Mouse (Mus musculus) neural tube, embryonic 14.5 days (tissue): ENCODE results near the gene Ccdc190. TPM values are rescaled to one million over a fixed set of nuclear protein-coding genes. Genes with fewer than 3 reads are reported as not detected.

Experiments used
- ATAC-seq: fragments of 200-750 bp; cut with Nextera tagmentation; 2 replicates; pipeline ENCODE4 v1.8.0; 2017; ENCODE audit warnings: low read depth, mild to moderate bottlenecking, moderate TSS enrichment, moderate library complexity
- H3K27ac ChIP-seq: fragments of 300-500 bp; sonication (generic); 2 replicates; pipeline ENCODE4 v1.5.1; 2014; ENCODE audit warnings: low read depth, mild to moderate bottlenecking, control low read depth, low read length, moderate library complexity, mixed read lengths
- H3K27me3 ChIP-seq: fragments of 300-500 bp; sonication (generic); 2 replicates; pipeline ENCODE4 v1.6.1; 2014; ENCODE audit warnings: low read length; ENCODE audit not compliant: control insufficient read depth, insufficient read depth
- H3K36me3 ChIP-seq: fragments of 300-500 bp; sonication (generic); 2 replicates; pipeline ENCODE4 v1.6.1; 2014; ENCODE audit warnings: low read length, mixed read lengths; ENCODE audit not compliant: control insufficient read depth, insufficient read depth
- H3K4me1 ChIP-seq: fragments of 300-500 bp; sonication (generic); 2 replicates; pipeline ENCODE4 v1.6.1; 2014; ENCODE audit warnings: low read length; ENCODE audit not compliant: control insufficient read depth, insufficient read depth
- H3K4me2 ChIP-seq: fragments of 300-500 bp; sonication (generic); 2 replicates; pipeline ENCODE4 v1.6.1; 2014; ENCODE audit warnings: mild to moderate bottlenecking, low read depth, low read length, control low read depth
- H3K4me3 ChIP-seq: fragments of 300-500 bp; sonication (generic); 2 replicates; pipeline ENCODE4 v1.5.1; 2014; ENCODE audit warnings: low read depth, low read length, control low read depth, mixed read lengths
- H3K9ac ChIP-seq: fragments of 300-500 bp; sonication (generic); replicated peaks from 2 replicates; pipeline ENCODE4 v1.6.1; 2014; ENCODE audit warnings: low read depth, mild to moderate bottlenecking, control low read depth, low read length, mixed read lengths
- H3K9me3 ChIP-seq: fragments of 300-500 bp; sonication (generic); 2 replicates; pipeline ENCODE4 v1.6.1; 2016; ENCODE audit warnings: low read length; ENCODE audit not compliant: control insufficient read depth
- WGBS: fragments of 180-500 bp; shearing (Covaris S2); extraction: QIAGEN DNeasy Blood & Tissue Kit; methylation state at CpG from one replicate; pipeline ENCODE4 v1.1.7; 2014; 5-methylcytosine and 5-hydroxymethylcytosine counted together
- polyA plus RNA-seq: library from polyadenylated mRNA; unstranded; fragments of >200 nt; fragmentation: Nextera tagmentation; extraction: Ambion mirVana; gene quantifications from 2 replicates; pipeline ENCODE4 v1.2.1, GENCODE M21; 2014

The Ccdc190 gene
- polyA plus RNA-seq, 1 experiment from 2014 or later = 5.1 TPM

DNA sequence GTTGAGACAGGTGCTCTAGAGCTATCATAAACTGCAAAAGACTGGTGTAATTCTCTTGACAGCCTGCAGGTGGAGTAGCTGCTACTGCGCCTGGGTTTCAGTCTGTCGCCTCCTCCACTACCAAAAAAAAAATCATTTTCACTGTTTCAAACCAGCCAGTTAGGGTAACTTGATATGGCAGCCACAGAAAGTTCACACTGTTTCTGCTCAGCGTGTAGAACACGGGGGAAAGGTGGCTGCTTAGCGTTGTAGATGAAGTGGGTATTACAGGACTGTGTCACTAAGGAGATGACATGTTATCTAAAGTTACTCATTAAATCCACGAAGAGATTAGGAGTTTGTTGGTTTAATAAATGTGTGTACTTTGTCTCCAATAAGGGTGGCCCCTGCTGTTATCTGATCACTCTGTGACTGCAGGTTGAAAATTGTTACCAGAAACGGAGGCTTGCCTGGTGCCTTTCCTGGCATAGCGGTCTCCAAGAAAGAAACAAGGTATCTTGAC is 6.7 kb upstream of the Ccdc190 start:
- no peaks in the 10 kb centered on the region for H3K36me3 ChIP-seq
- no peak overlapping the region for H3K9ac ChIP-seq
- 50% methylated on average over 8 of the region's 8 CpGs for WGBS
- no peak overlapping the region for H3K4me2 ChIP-seq
- H3K4me3 ChIP-seq = no peak overlapping the region
- no peaks in the 10 kb centered on the region for H3K9me3 ChIP-seq
- no peaks in the 10 kb centered on the region for H3K27me3 ChIP-seq
- no peak overlapping the region for H3K27ac ChIP-seq
- H3K4me1 ChIP-seq = 0 out of 2 replicates have a peak, but pooled peaks cover 3% of the 10 kb centered on the region
- ATAC-seq = no peak

DNA sequence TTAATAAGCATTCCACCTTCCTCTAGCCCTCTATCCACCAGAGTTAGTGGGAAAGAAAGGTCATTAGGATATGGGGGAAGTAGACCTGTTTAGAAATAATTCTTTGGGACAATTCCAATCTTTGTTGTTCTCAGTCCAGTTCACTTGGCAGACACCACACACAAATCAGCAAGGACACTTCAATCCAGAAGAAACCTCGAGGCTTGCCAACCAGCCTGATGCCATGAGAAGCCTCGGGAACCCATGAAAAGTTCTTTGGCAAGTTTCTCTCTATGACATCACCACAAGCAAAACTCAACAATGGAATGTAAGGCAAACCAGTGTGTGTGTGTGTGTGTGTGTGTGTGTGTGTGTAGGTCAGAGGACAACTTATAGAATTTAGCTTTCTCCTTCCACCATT is 3.9 kb upstream of the Ccdc190 start:
- ATAC-seq = no peak
- Histone ChIP-seq H3K36me3 (no peaks in the 10 kb centered on the region), H3K27ac (no peak overlapping the region), H3K4me1 (0 out of 2 replicates have a peak, but pooled peaks cover 2% of the 10 kb centered on the region), H3K4me3 (no peak overlapping the region), H3K4me2 (no peak overlapping the region), H3K27me3 (no peaks in the 10 kb centered on the region), H3K9me3 (no peaks in the 10 kb centered on the region), H3K9ac (no peak overlapping the region)
- 62% methylated on average over 2 of the region's 2 CpGs for WGBS

DNA sequence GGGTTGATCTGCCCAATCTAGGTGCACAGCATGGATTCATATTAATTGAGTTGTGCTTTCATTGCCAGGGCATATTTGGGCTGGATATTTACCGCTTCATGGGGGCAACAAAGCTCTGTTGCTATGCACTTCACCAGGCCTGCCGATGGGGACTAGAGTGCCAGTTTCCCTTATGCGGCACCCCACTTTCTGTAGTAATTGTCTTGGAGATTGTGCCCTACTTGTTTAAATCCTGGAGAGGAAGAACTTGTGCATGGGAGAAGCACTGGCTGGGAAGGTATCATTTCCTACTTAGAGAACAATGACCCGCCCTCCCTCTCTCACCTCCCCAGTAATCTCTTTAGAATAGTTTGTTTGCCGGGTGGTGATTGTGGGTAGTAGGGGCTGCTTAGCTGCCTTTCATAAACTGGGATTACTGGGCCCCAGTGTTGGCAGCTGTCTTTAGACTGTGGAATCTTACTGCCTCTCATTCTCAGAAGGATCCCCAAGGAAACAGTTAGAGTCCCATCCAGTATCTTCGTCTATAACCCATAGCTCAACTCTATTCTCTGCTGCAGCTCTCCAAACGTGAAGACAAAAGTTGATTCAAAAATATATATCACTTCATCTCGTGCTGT is 587 bp upstream of the Ccdc190 start:
- Histone ChIP-seq H3K9me3 (no peaks in the 10 kb centered on the region), H3K4me2 (no peak overlapping the region), H3K36me3 (no peaks in the 10 kb centered on the region), H3K4me1 (0 out of 2 replicates have a peak, but pooled peaks cover 2% of the 10 kb centered on the region), H3K4me3 (no peak overlapping the region), H3K9ac (no peak overlapping the region), H3K27ac (peak overlapping the region; percentile 6; the same call in 1 of the 2 replicates), H3K27me3 (no peaks in the 10 kb centered on the region)
- 42% methylated on average over 8 of the region's 8 CpGs for WGBS
- peak; percentile 74 for ATAC-seq

DNA sequence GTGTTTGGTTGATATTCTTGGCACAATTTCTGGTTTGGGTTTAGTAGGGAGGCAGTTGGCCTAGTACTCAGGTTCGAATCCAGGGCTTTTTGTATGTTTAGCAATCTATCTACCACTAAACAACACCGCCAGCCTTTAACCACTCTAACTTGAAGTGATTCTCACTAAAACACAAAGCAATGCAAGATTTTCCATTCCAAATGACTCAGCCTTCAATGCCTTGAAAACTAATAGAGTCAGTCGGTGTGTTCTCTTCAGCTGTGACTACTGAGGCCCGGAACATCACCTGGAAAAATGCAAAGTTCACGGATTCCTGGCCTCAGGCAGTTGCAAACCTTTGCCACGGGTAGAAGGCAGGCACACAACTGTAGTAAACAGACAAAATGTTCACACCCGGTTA is 3.2 kb downstream of the Ccdc190 start:
- Histone ChIP-seq H3K4me3 (no peak overlapping the region), H3K9ac (no peak overlapping the region), H3K36me3 (no peaks in the 10 kb centered on the region), H3K4me1 (peaks cover 10% of the 10 kb centered on the region; the same call in 1 of the 2 replicates), H3K27me3 (no peaks in the 10 kb centered on the region), H3K4me2 (peak overlapping the region; percentile 28; the same call in 1 of the 2 replicates), H3K9me3 (no peaks in the 10 kb centered on the region), H3K27ac (no peak overlapping the region)
- 88% methylated on average over 7 of the region's 7 CpGs for WGBS
- no peak for ATAC-seq

DNA sequence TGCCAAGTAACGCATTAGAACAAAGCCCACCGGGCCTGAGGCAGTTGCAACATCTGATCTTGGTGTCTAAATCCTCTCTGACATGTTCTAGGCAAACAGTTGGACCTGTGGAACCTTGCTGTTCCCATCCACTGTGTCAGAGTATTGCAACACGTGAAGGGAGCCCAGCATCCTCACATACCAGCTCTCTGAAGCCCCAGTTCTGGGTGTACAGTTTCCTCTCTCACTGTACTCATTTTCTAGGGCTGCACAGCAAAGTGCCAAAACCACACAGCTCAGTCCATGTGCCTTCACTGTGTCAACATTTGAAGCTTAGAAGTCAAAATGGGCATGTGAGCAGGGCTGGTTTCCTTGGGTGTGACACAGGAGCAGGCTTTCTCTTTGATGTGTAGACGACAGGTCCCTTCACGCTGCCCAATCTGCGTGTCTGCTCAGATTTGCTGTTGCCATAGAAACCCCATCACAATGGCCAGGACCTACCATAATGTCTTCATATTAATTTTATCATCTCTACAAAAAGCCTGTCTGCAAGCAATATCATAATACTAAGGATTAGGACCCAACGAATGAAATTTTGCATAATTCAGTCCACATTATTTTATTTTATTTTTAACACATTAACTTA is 3.8 kb downstream of the Ccdc190 start:
- Histone ChIP-seq H3K4me1 (peaks cover 10% of the 10 kb centered on the region; the same call in 1 of the 2 replicates), H3K4me3 (no peak overlapping the region), H3K9ac (no peak overlapping the region), H3K36me3 (no peaks in the 10 kb centered on the region), H3K9me3 (no peaks in the 10 kb centered on the region), H3K27ac (no peak overlapping the region), H3K27me3 (no peaks in the 10 kb centered on the region), H3K4me2 (peak overlapping the region; percentile 2; the same call in 1 of the 2 replicates)
- ATAC-seq = no peak
- WGBS = 66% methylated on average over 7 of the region's 7 CpGs

DNA sequence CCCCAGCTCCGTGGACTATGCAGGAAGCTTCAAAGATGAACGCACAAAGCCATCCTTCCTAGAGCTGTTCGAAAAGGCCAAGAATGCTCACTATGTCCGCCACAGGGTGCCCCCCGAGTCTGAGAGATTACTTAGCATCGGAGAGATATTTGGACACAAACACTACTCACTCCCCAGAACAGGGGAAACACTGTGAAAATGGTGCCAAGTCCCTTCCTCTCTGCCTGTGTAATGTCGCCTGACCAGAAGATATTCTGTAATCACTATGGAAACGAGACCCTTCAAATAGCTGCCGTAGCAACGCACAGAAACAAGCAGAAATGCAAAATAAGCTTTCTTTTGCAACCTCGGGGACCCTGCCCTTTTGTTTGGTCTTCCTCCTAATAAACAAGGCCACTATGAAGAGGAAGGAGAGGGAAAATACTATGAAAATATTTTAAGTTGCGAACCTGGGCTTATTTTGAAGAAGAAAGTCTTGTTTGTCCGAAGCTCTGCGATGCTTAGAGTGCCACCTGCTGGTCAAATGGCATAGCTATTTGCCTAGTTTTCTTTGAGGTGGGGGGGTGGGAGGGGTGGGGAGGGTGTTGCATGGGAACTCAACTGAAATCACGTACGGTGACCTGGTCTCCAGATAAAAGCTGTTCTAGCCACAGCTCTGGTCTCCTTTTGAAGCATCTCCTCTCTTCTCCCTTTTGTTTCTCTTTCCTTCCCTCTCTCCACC is 5.7 kb downstream of the Ccdc190 start:
- H3K27ac ChIP-seq = peak overlapping the region; percentile 68
- no peaks in the 10 kb centered on the region for H3K9me3 ChIP-seq
- H3K36me3 ChIP-seq = no peaks in the 10 kb centered on the region
- WGBS = 32% methylated on average over 16 of the region's 16 CpGs
- peak overlapping the region; percentile 17; the same call in 1 of the 2 replicates for H3K9ac ChIP-seq
- ATAC-seq = peak; percentile 88
- peak overlapping the region; percentile 13; the same call in 1 of the 2 replicates for H3K4me3 ChIP-seq
- peaks cover 8% of the 10 kb centered on the region; the same call in 1 of the 2 replicates for H3K4me1 ChIP-seq
- peak overlapping the region; percentile 46 for H3K4me2 ChIP-seq
- H3K27me3 ChIP-seq = no peaks in the 10 kb centered on the region

DNA sequence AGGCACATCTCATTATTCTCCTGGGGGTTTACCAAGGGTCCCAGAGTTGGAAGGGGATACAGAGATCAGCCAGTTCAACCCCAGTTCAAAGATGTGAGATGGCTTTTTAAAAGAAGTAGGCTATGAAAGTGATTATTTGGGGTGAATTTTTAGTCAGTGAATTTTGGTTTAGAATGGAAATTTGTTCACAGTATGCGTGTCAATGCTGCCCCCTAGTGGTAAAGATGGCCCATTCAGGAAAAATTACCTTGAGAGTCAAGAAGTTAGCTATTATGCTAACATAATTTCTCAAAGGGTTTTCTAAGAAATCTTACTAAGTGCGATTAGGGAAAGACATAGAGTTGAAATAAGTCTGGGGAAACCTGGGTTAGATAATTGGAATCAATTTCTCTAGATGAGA is 10.9 kb downstream of the Ccdc190 start:
- no peak overlapping the region for H3K4me3 ChIP-seq
- H3K4me2 ChIP-seq = no peak overlapping the region
- no peak overlapping the region for H3K9ac ChIP-seq
- ATAC-seq = no peak
- no peaks in the 10 kb centered on the region for H3K27me3 ChIP-seq
- no peaks in the 10 kb centered on the region; the same call in 1 of the 2 replicates for H3K9me3 ChIP-seq
- no peaks in the 10 kb centered on the region for H3K36me3 ChIP-seq
- H3K27ac ChIP-seq = no peak overlapping the region
- H3K4me1 ChIP-seq = no peaks in the 10 kb centered on the region
- WGBS = 10% methylated on average over 2 of the region's 2 CpGs

DNA sequence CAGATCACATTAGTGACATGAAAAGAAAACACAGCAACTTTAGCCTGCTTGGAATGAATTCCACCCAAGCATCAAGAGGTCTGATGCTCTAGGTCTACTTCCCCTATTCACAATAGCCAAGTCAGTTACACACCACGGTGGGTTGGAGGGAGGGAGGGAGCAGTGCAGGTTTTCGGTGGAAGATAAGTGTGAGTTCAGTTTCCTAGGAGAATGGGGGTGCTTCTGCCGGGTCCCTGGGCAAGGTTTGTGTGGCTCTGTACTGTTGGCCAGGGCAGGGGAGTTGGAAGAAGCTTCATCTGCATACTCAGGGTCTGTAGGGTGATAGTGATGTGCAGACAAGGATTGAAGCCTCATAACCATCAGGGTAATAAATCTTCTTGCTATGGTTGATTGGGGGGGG is 17.6 kb downstream of the Ccdc190 start:
- Histone ChIP-seq H3K27me3 (no peaks in the 10 kb centered on the region), H3K4me2 (no peak overlapping the region), H3K4me1 (no peaks in the 10 kb centered on the region), H3K9me3 (no peaks in the 10 kb centered on the region; the same call in 1 of the 2 replicates), H3K9ac (no peak overlapping the region), H3K4me3 (no peak overlapping the region), H3K36me3 (no peaks in the 10 kb centered on the region), H3K27ac (no peak overlapping the region)
- no peak for ATAC-seq
- WGBS = 88% methylated on average over 3 of the region's 3 CpGs
